Mouse (Mus musculus) heart, postnatal 36 days (tissue): Measurements from ENCODE around the gene Ly86. TPM values are rescaled to one million over a fixed set of nuclear protein-coding genes. Genes with fewer than 3 reads are reported as not detected.
A peak's percentile ranks its signal among the peaks of the same experiment; 100 is the strongest.

ENCODE experiments used
- DNase-seq, 2 experiments: peaks; one replicate each; pipeline ENCODE4 v3.0.0; 2021 to 2022
- intact Hi-C: fragments of 180-260 bp; cut with DNase I; formaldehyde crosslinking; loops from one replicate; pipeline ENCODE4 v1.15.1; 2025
- total RNA-seq, 2 experiments: library from RNA; stranded (reverse); gene quantifications; 2 replicates each; pipeline ENCODE4 v1.2.3; 2021

Gene Ly86
- total RNA-seq, result 1 to 10 TPM; 2.9 to 3.9 TPM

- DNase-seq, result no peak
- intact Hi-C loops, result no loop called here
Observed at GRCm38 (mm10) chr13:37344909-37345772, at the start of gene Ly86. Gene Ly86, plus strand, starts transcription at chr13:37345208.

- no peak for DNase-seq
- intact Hi-C loops, result no loop called here
Observed at GRCm38 (mm10) chr13:37297886-37298285, 47.1 kb upstream of the Ly86 start.

- peak in 1 of 2 experiments; percentile 11 for DNase-seq
- intact Hi-C loops, result no loop called here
Observed at GRCm38 (mm10) chr13:37298856-37299255, 46.2 kb upstream of the Ly86 start.

- intact Hi-C loops, result no loop called here
- no peak for DNase-seq
Observed at GRCm38 (mm10) chr13:37302877-37303276, 42.1 kb upstream of the Ly86 start.

- intact Hi-C loops, result no loop called here
Observed at GRCm38 (mm10) chr13:37308006-37308405, 37.0 kb upstream of the Ly86 start.

GRCm38 (mm10) chr13:37309296-37309695 is 35.7 kb upstream of the Ly86 start:
- DNase-seq, result no peak
- intact Hi-C loops, result no loop called here

More at GRCm38 (mm10) chr13:37308006-37308405, 37.0 kb upstream of the Ly86 start:
- no peak for DNase-seq

GRCm38 (mm10) chr13:37310331-37310730 is 34.7 kb upstream of the Ly86 start:
- intact Hi-C loops, result loop anchor here (5.0 kb wide), 2 partner anchors 518 to 1088 kb away; no protein-coding TSS in a partner anchor
- no peak for DNase-seq

GRCm38 (mm10) chr13:37311555-37312221 is 33.3 kb upstream of the Ly86 start:
- no peak for DNase-seq
- intact Hi-C loops, result loop anchor here (1.0 to 5.0 kb wide), 5 partner anchors 519 to 1292 kb away; no protein-coding TSS in a partner anchor

- DNase-seq, result peak; percentile 84 to 89
- intact Hi-C loops, result loop anchor here (1.0 to 5.0 kb wide), 5 partner anchors 520 to 1293 kb away; no protein-coding TSS in a partner anchor
Observed at GRCm38 (mm10) chr13:37312222-37312928, 32.6 kb upstream of the Ly86 start.

- intact Hi-C loops, result loop anchor here (1.0 to 5.0 kb wide), 5 partner anchors 521 to 1294 kb away; no protein-coding TSS in a partner anchor
- DNase-seq, result no peak
Observed at GRCm38 (mm10) chr13:37312951-37313350, 32.1 kb upstream of the Ly86 start.

GRCm38 (mm10) chr13:37325504-37325903 is 19.5 kb upstream of the Ly86 start:
- peak; percentile 57 to 71 for DNase-seq
- intact Hi-C loops, result no loop called here

- DNase-seq, result no peak
- intact Hi-C loops, result no loop called here
Observed at GRCm38 (mm10) chr13:37329747-37330146, 15.3 kb upstream of the Ly86 start.

- no peak for DNase-seq
- intact Hi-C loops, result no loop called here
Observed at GRCm38 (mm10) chr13:37330971-37331370, 14.0 kb upstream of the Ly86 start.

- intact Hi-C loops, result no loop called here
- DNase-seq, result no peak
Observed at GRCm38 (mm10) chr13:37332779-37333543, 12.0 kb upstream of the Ly86 start.

- intact Hi-C loops, result no loop called here
Observed at GRCm38 (mm10) chr13:37333544-37333870, 11.5 kb upstream of the Ly86 start.

GRCm38 (mm10) chr13:37337269-37337668 is 7.7 kb upstream of the Ly86 start:
- no peak for DNase-seq
- intact Hi-C loops, result no loop called here

More at GRCm38 (mm10) chr13:37333544-37333870, 11.5 kb upstream of the Ly86 start:
- DNase-seq, result no peak

- intact Hi-C loops, result no loop called here
- no peak for DNase-seq
Observed at GRCm38 (mm10) chr13:37337871-37338270, 7.1 kb upstream of the Ly86 start.

- DNase-seq, result no peak
- intact Hi-C loops, result no loop called here
Observed at GRCm38 (mm10) chr13:37342804-37343203, 2.2 kb upstream of the Ly86 start.

- no peak for DNase-seq
- intact Hi-C loops, result no loop called here
Observed at GRCm38 (mm10) chr13:37345823-37346222, 815 bp downstream of the Ly86 start.
